Mouse (Mus musculus) MEL (cell line): Measurements from ENCODE around the gene Hist1h1b. TPM values are rescaled to one million over a fixed set of nuclear protein-coding genes. Genes with fewer than 3 reads are reported as not detected.
"Not testable (repeated sequence)": the region's sequence is repeated elsewhere in the genome, so short reads cannot be mapped to it uniquely, and the experiment has no call there.

Experiments
- DNase-seq: peaks from one replicate; pipeline ENCODE4 v3.0.0; 2011; ENCODE audit warnings: low read depth, low spot score
- H3K27ac ChIP-seq: 2 replicates; pipeline ENCODE4 v1.5.1; 2012; ENCODE audit warnings: low read depth, mild to moderate bottlenecking, control low read depth, low read length, moderate library complexity; ENCODE audit not compliant: control insufficient read depth
- H3K27me3 ChIP-seq, 2 experiments: fragments of 150-350 bp in 1 of 2; sonication (generic) in 1 of 2; 2 replicates each; pipeline ENCODE4 v1.6.1; 2012; ENCODE audit warnings: low read length in 2 of 2, mild to moderate bottlenecking in 2 of 2, improper control_type of control experiment in 1 of 2, moderate library complexity in 1 of 2; ENCODE audit not compliant: insufficient read depth in 2 of 2, control insufficient read depth in 1 of 2
- H3K36me3 ChIP-seq, 2 experiments: 2 replicates each; pipeline ENCODE4 v1.6.1; 2012 to 2014; ENCODE audit warnings: low read length in 2 of 2, improper control_type of control experiment in 1 of 2, inconsistent platforms in 1 of 2, mild to moderate bottlenecking in 1 of 2; ENCODE audit not compliant: insufficient read depth in 2 of 2, control insufficient read depth in 1 of 2
- H3K4me1 ChIP-seq, 2 experiments: fragments of 150-350 bp in 1 of 2; sonication (generic) in 1 of 2; 2 replicates each; pipeline ENCODE4 v1.6.1; 2012; ENCODE audit warnings: low read length in 2 of 2, improper control_type of control experiment in 1 of 2, mild to moderate bottlenecking in 1 of 2; ENCODE audit not compliant: insufficient read depth in 2 of 2, control insufficient read depth in 1 of 2
- H3K4me3 ChIP-seq, 2 experiments: fragments of 150-350 bp in 1 of 2; sonication (generic) in 1 of 2; 2 replicates each; pipeline ENCODE4 v1.5.1; 2012; ENCODE audit warnings: low read depth in 2 of 2, low read length in 2 of 2, mild to moderate bottlenecking in 2 of 2, moderate library complexity in 2 of 2, control low read depth in 1 of 2, improper control_type of control experiment in 1 of 2; ENCODE audit not compliant: control insufficient read depth in 1 of 2, insufficient read depth in 1 of 2
- H3K79me2 ChIP-seq: 2 replicates; pipeline ENCODE4 v1.6.1; 2012; ENCODE audit warnings: mild to moderate bottlenecking, low read length, moderate library complexity; ENCODE audit not compliant: control insufficient read depth, poor library complexity, insufficient read depth
- H3K9ac ChIP-seq: 2 replicates; pipeline ENCODE4 v1.6.1; 2012; ENCODE audit warnings: low read depth, mild to moderate bottlenecking, control low read depth, low read length, moderate library complexity; ENCODE audit not compliant: control insufficient read depth, poor library complexity, severe bottlenecking
- H3K9me3 ChIP-seq: fragments of 150-350 bp; sonication (generic); replicated peaks from 2 replicates; pipeline ENCODE4 v1.6.1; 2012; ENCODE audit warnings: mild to moderate bottlenecking, low read length, improper control_type of control experiment, moderate library complexity; ENCODE audit not compliant: insufficient read depth
- CTCF ChIP-seq, 3 experiments: IDR thresholded peaks in 2 of 3; conservative IDR thresholded peaks in 1 of 3; 2 replicates each; pipeline ENCODE4 v1.5.1; 2011 to 2012; ENCODE audit warnings: low read length in 3 of 3, low read depth in 2 of 3, mild to moderate bottlenecking in 2 of 3, improper control_type of control experiment in 1 of 3, inconsistent platforms in 1 of 3, mixed read lengths in 1 of 3, moderate library complexity in 1 of 3; ENCODE audit not compliant: control insufficient read depth in 1 of 3, insufficient read depth in 1 of 3, poor library complexity in 1 of 3, severe bottlenecking in 1 of 3
- ELF1 ChIP-seq: IDR thresholded peaks from 2 replicates; pipeline ENCODE4 v1.6.1; 2014; ENCODE audit warnings: low read depth, mild to moderate bottlenecking, inconsistent platforms, low read length, improper control_type of control experiment, moderate library complexity
- EP300 ChIP-seq, 2 experiments: IDR thresholded peaks; 2 replicates each; pipeline ENCODE4 v1.6.1; 2011; ENCODE audit warnings: improper control_type of control experiment in 2 of 2, low read length in 2 of 2, low read depth in 1 of 2, mild to moderate bottlenecking in 1 of 2
- ETS1 ChIP-seq: IDR thresholded peaks from 2 replicates; pipeline ENCODE4 v1.6.1; 2012; ENCODE audit warnings: low read depth, mild to moderate bottlenecking, inconsistent platforms, low read length, improper control_type of control experiment, moderate library complexity
- JUND ChIP-seq: IDR thresholded peaks from 2 replicates; pipeline ENCODE4 v1.6.1; 2011; ENCODE audit warnings: low read depth, mild to moderate bottlenecking, improper control_type of control experiment, low read length
- KAT2A ChIP-seq: conservative IDR thresholded peaks from 2 replicates; pipeline ENCODE4 v1.6.1; 2012; ENCODE audit warnings: low read depth, low read length, improper control_type of control experiment, inconsistent platforms
- MEF2A ChIP-seq: IDR thresholded peaks from 2 replicates; pipeline ENCODE4 v1.6.1; 2014; ENCODE audit warnings: low read depth, mild to moderate bottlenecking, inconsistent platforms, low read length, improper control_type of control experiment; ENCODE audit not compliant: poor library complexity, insufficient replicate concordance, severe bottlenecking; ENCODE audit errors: extremely low read depth
- MXI1 ChIP-seq: IDR thresholded peaks from 2 replicates; pipeline ENCODE4 v1.6.1; 2011; ENCODE audit warnings: mild to moderate bottlenecking, low read depth, low read length, improper control_type of control experiment
- MYB ChIP-seq: IDR thresholded peaks from 2 replicates; pipeline ENCODE4 v1.6.1; 2011; ENCODE audit warnings: mild to moderate bottlenecking, low read depth, low read length, improper control_type of control experiment
- NRF1 ChIP-seq: IDR thresholded peaks from 2 replicates; pipeline ENCODE4 v1.6.1; 2014; ENCODE audit warnings: low read depth, mild to moderate bottlenecking, inconsistent platforms, low read length, improper control_type of control experiment, moderate library complexity; ENCODE audit not compliant: poor library complexity, insufficient read depth, severe bottlenecking
- POLR2A ChIP-seq, 2 experiments: IDR thresholded peaks; 2 replicates each; pipeline ENCODE4 v1.6.1; 2011 to 2012; ENCODE audit warnings: low read length in 2 of 2, mild to moderate bottlenecking in 2 of 2, control low read depth in 1 of 2, improper control_type of control experiment in 1 of 2, low read depth in 1 of 2, moderate library complexity in 1 of 2; ENCODE audit not compliant: control insufficient read depth in 1 of 2, insufficient read depth in 1 of 2, poor library complexity in 1 of 2
- POLR2AphosphoS5 ChIP-seq: IDR thresholded peaks from 2 replicates; pipeline ENCODE4 v1.6.1; 2012; ENCODE audit warnings: low read depth, borderline replicate concordance, mild to moderate bottlenecking, inconsistent platforms, low read length, moderate library complexity, mixed read lengths
- SMC3 ChIP-seq: IDR thresholded peaks from 2 replicates; pipeline ENCODE4 v1.6.1; 2011; ENCODE audit warnings: low read depth, low read length, improper control_type of control experiment
- TCF12 ChIP-seq: IDR thresholded peaks from 2 replicates; pipeline ENCODE4 v1.6.1; 2014; ENCODE audit warnings: low read depth, mild to moderate bottlenecking, inconsistent platforms, low read length, improper control_type of control experiment, moderate library complexity
- ZMIZ1 ChIP-seq: IDR thresholded peaks from 2 replicates; pipeline ENCODE4 v1.6.1; 2012; ENCODE audit warnings: low read depth, mild to moderate bottlenecking, inconsistent platforms, low read length, improper control_type of control experiment, moderate library complexity
- ZNF384 ChIP-seq: IDR thresholded peaks from 2 replicates; pipeline ENCODE4 v1.6.1; 2012; ENCODE audit warnings: low read depth, mild to moderate bottlenecking, inconsistent platforms, low read length, improper control_type of control experiment
- polyA plus RNA-seq, 2 experiments: library from polyadenylated mRNA; stranded (reverse) in 1 of 2; unstranded in 1 of 2; fragments of >175 nt in 1 of 2; fragments of >200 nt in 1 of 2; gene quantifications; 2 replicates each; pipeline versions ENCODE4 v1.2.1 to v1.2.4; 2012; ENCODE audit warnings: low replicate concordance in 2 of 2, low read depth in 1 of 2; ENCODE audit not compliant: insufficient read length in 2 of 2, insufficient read depth in 1 of 2, missing spikeins in 1 of 2
- total RNA-seq: library from RNA; depleted of rRNA; stranded (reverse); fragments of 300-350 nt; gene quantifications from 2 replicates; pipeline ENCODE4 v1.2.3, GENCODE M21; 2012; rRNA removed

Gene Hist1h1b
- 1,140 and 1,462 TPM in 2 replicates for total RNA-seq
- polyA plus RNA-seq: 1 to 10 TPM in 1 of 2 experiments, not detected in 1; 2.9 TPM

DNA sequence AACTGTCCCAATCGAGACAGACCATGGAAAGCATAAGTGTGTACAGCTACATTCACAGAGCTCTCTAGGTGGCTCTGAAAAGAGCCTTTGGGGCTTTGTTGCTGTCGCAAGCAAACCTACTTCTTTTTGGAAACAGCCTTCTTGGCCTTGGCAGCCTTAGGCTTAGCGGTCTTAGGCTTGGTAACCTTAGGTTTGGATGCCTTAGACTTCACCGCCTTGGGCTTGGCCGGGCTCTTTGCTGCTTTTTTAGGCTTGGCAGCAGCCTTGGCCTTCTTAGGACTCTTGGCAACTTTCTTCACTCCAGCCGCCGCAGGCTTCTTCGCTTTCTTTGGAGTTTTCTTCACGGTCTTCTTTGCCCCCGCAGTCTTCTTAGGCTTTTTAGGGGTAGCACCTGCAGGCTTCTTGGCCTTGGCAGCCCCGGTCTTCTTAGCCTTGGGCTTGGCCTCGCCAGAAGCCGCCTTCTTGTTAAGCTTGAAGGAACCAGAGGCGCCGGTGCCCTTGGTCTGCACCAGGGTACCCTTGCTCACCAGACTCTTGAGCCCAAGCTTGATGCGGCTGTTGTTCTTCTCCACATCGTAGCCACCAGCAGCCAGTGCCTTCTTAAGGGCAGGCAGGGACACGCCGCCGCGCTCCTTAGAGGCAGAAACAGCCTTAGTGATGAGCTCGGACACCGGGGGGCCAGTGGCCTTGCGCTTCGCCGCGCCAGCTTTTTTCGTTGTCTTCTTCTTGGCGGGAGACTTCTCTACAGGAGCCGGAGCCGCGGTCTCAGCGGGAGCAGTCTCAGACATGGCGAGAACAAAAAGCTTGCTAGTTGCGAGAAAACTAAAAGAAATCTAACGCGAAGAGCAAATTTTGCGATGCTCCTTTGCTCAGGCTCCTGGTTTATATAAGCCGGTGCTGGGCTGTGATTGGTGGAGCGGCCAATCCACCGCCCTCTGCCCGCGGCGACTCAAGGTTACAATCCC lies at the start of gene Hist1h1b:
Hist1h1b (minus strand) TSS at position 859 of the 965 bp plus-strand sequence.
- peak within 1 kb of the TSS; percentile 17 to 64 for H3K4me3 ChIP-seq
- TF ChIP-seq CTCF (IDR thresholded peaks at IDR 0.05 in 2 of 3, conservative IDR thresholded peaks at IDR 0.05 in 1 of 3; ENCODE audit: control insufficient read depth in 1 of 3, insufficient read depth in 1 of 3, low read depth in 2 of 3, low read length in 3 of 3, poor library complexity in 1 of 3, severe bottlenecking in 1 of 3): 0 out of 6 replicates have a peak, but pooled peaks of 1 of the 3 experiments have one; percentile 9
- no peak for TF ChIP-seq JUND
- TF ChIP-seq POLR2A (IDR thresholded peaks at IDR 0.05; ENCODE audit: control insufficient read depth in 1 of 2, insufficient read depth in 1 of 2, low read depth in 1 of 2, low read length in 2 of 2, poor library complexity in 1 of 2): peak in 1 of 2 experiments; percentile 97; a peak in 2 of 4 replicates
- peak; percentile 97 for TF ChIP-seq POLR2AphosphoS5
- DNase-seq: peak; percentile 94
- peaks cover 8% of the 10 kb centered on the region; the same call in 1 of the 2 replicates for H3K79me2 ChIP-seq
- peak within 1 kb of the TSS; percentile 93 for H3K9ac ChIP-seq
- H3K27me3 ChIP-seq: no peaks in the 10 kb centered on the region
- no peaks in the 10 kb centered on the region for H3K9me3 ChIP-seq
- peaks cover 0 to 30% of the 10 kb centered on the region in 2 experiments; a peak in 2 of 4 replicates for H3K36me3 ChIP-seq
- peak within 1 kb of the TSS; percentile 99 for H3K27ac ChIP-seq
- H3K4me1 ChIP-seq: peaks cover 0 to 15% of the 10 kb centered on the region in 2 experiments; a peak in 2 of 4 replicates

DNA sequence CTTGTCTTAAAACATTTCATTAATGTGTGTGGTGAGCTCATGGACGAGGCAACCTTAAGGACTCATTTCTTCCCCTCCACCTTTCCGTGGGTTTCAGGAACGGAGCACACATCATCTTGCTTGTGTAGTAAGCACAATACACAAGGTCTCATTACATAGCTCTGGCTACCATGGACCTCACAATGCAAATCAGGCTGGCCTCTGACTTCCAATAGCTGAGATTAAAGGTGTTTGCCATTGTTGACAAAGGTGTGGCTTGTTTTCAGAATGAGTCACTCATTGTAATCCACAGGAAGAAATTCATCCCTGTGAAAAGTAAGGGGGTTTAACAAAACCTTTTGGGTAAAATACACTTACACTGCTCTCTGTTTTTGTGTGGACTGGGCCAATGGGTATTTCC lies 48.1 kb upstream of the Hist1h1b start:
- no peaks in the 10 kb centered on the region for H3K9me3 ChIP-seq
- H3K27ac ChIP-seq: no peak overlapping the region
- TF ChIP-seq MEF2A: no peak
- no peak for TF ChIP-seq EP300 (IDR thresholded peaks at IDR 0.05; ENCODE audit: low read depth in 1 of 2, low read length in 2 of 2)
- TF ChIP-seq SMC3: no peak
- TF ChIP-seq ETS1: no peak
- TF ChIP-seq ZNF384: no peak
- TF ChIP-seq NRF1: no peak
- no peak for TF ChIP-seq ELF1
- TF ChIP-seq POLR2A (IDR thresholded peaks at IDR 0.05; ENCODE audit: control insufficient read depth in 1 of 2, insufficient read depth in 1 of 2, low read depth in 1 of 2, low read length in 2 of 2, poor library complexity in 1 of 2): no peak
- no peak for TF ChIP-seq POLR2AphosphoS5
- TF ChIP-seq MYB: no peak
- no peak for TF ChIP-seq KAT2A
- no peak for TF ChIP-seq ZMIZ1
- no peak for TF ChIP-seq TCF12
- no peak for TF ChIP-seq MXI1
- peaks cover 0 to 5% of the 10 kb centered on the region in 2 experiments; a peak in 2 of 4 replicates for H3K4me1 ChIP-seq
- no peaks in the 10 kb centered on the region for H3K79me2 ChIP-seq
- no peaks in the 10 kb centered on the region for H3K27me3 ChIP-seq
- no peak overlapping the region for H3K4me3 ChIP-seq
- peaks cover 0 to 2% of the 10 kb centered on the region in 2 experiments; a peak in 2 of 4 replicates for H3K36me3 ChIP-seq
- H3K9ac ChIP-seq: no peak overlapping the region
- DNase-seq: peak; percentile 4

DNA sequence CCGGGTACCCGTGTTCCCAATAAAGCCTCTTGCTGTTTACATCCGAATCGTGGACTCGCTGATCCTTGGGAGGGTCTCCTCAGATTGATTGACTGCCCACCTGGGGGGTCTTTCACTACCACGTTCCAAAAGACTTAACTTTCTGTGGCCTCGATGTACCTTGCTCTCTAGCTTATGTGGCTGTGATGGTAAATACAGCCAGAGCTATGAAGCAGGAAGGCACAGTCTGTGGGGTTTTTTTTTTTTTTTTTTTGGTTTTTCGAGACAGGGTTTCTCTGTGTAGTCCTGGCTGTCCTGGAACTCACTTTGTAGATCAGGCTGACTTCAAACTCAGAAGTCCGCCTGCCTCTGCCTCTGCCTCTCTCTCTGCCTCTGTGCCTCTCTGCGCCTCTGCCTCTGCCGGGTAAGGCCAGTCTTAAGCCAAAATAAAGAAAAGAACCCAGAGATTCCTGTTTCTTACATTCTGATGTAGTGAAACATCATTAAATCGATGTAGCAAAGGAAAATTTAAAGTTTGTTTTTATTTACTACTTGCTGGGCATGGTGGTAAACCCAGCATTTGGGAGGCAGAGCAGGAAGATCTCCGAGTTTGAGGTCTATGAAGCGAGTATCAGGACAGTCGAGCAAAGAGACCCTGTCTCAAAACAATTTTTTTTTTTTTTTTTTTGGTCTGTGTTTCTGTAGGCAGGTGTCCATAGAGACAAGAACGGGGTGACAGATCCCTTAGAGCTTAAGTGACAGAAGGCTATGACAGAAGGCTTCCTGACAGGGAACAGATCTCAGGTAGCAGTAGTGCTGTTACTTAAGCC lies 39.9 kb upstream of the Hist1h1b start:
- not testable (repeated sequence) for H3K27me3 ChIP-seq, H3K9me3 ChIP-seq, H3K9ac ChIP-seq, DNase-seq, H3K36me3 ChIP-seq, H3K27ac ChIP-seq, H3K4me1 ChIP-seq, H3K79me2 ChIP-seq, H3K4me3 ChIP-seq
